Mouse (Mus musculus): ENCODE data around the gene Ccn1. TPM values are rescaled to one million over a fixed set of nuclear protein-coding genes. Genes with fewer than 3 reads are reported as not detected.

Ccn1 gene
- polyA plus RNA-seq, 1 experiment: 2.0 TPM

GRCm38 (mm10) chr3:145602410-145603206, 47.2 kb downstream of the Ccn1 start:
- Histone ChIP-seq H3K4me1 (ENCODE audit: control insufficient read depth, insufficient read depth, low read length) (peaks cover 4% of the 10 kb centered on the region; the same call in 1 of the 2 replicates), H3K36me3 (ENCODE audit: control insufficient read depth, insufficient read depth, low read length) (peaks cover 2% of the 10 kb centered on the region; the same call in 1 of the 2 replicates), H3K27ac (ENCODE audit: control insufficient read depth, insufficient read depth, low read depth, low read length) (no peak overlapping the region), H3K27me3 (ENCODE audit: control insufficient read depth, insufficient read depth, low read length) (no peaks in the 10 kb centered on the region), H3K4me3 (ENCODE audit: control insufficient read depth, low read depth, low read length) (no peak overlapping the region)
- TF ChIP-seq CTCF (IDR thresholded peaks at IDR 0.05; ENCODE audit: control insufficient read depth, insufficient read depth, insufficient replicate concordance, low read depth, low read length) (no peak), POLR2A (IDR thresholded peaks at IDR 0.05; ENCODE audit: control insufficient read depth, low read depth, low read length) (no peak)

- no peak for TF ChIP-seq CTCF (IDR thresholded peaks at IDR 0.05; ENCODE audit: control insufficient read depth, insufficient read depth, insufficient replicate concordance, low read depth, low read length)
- no peak for TF ChIP-seq POLR2A (IDR thresholded peaks at IDR 0.05; ENCODE audit: control insufficient read depth, low read depth, low read length)
- Histone ChIP-seq H3K27me3 (ENCODE audit: control insufficient read depth, insufficient read depth, low read length) (no peaks in the 10 kb centered on the region), H3K4me1 (ENCODE audit: control insufficient read depth, insufficient read depth, low read length) (peaks cover 2% of the 10 kb centered on the region; the same call in 1 of the 2 replicates), H3K4me3 (ENCODE audit: control insufficient read depth, low read depth, low read length) (no peak overlapping the region), H3K36me3 (ENCODE audit: control insufficient read depth, insufficient read depth, low read length) (peaks cover 2% of the 10 kb centered on the region; the same call in 1 of the 2 replicates), H3K27ac (ENCODE audit: control insufficient read depth, insufficient read depth, low read depth, low read length) (no peak overlapping the region)
Observed at GRCm38 (mm10) chr3:145601345-145601744, 48.4 kb downstream of the Ccn1 start.

- TF ChIP-seq POLR2A (IDR thresholded peaks at IDR 0.05; ENCODE audit: control insufficient read depth, low read depth, low read length) (no peak), CTCF (IDR thresholded peaks at IDR 0.05; ENCODE audit: control insufficient read depth, insufficient read depth, insufficient replicate concordance, low read depth, low read length) (no peak)
- Histone ChIP-seq H3K27ac (ENCODE audit: control insufficient read depth, insufficient read depth, low read depth, low read length) (no peak overlapping the region), H3K27me3 (ENCODE audit: control insufficient read depth, insufficient read depth, low read length) (no peaks in the 10 kb centered on the region), H3K4me3 (ENCODE audit: control insufficient read depth, low read depth, low read length) (no peak overlapping the region), H3K36me3 (ENCODE audit: control insufficient read depth, insufficient read depth, low read length) (peaks cover 2% of the 10 kb centered on the region; the same call in 1 of the 2 replicates), H3K4me1 (ENCODE audit: control insufficient read depth, insufficient read depth, low read length) (peaks cover 2% of the 10 kb centered on the region; the same call in 1 of the 2 replicates)
Observed at GRCm38 (mm10) chr3:145600801-145601200, 49.0 kb downstream of the Ccn1 start.

GRCm38 (mm10) chr3:145599059-145599458, 50.7 kb downstream of the Ccn1 start:
- TF ChIP-seq CTCF (IDR thresholded peaks at IDR 0.05; ENCODE audit: control insufficient read depth, insufficient read depth, insufficient replicate concordance, low read depth, low read length) (no peak), POLR2A (IDR thresholded peaks at IDR 0.05; ENCODE audit: control insufficient read depth, low read depth, low read length) (no peak)

More at GRCm38 (mm10) chr3:145599059-145599458, 50.7 kb downstream of the Ccn1 start:
- Histone ChIP-seq H3K4me3 (ENCODE audit: control insufficient read depth, low read depth, low read length) (no peak overlapping the region), H3K27ac (ENCODE audit: control insufficient read depth, insufficient read depth, low read depth, low read length) (no peak overlapping the region), H3K4me1 (ENCODE audit: control insufficient read depth, insufficient read depth, low read length) (peaks cover 2% of the 10 kb centered on the region; the same call in 1 of the 2 replicates), H3K36me3 (ENCODE audit: control insufficient read depth, insufficient read depth, low read length) (peaks cover 2% of the 10 kb centered on the region; the same call in 1 of the 2 replicates), H3K27me3 (ENCODE audit: control insufficient read depth, insufficient read depth, low read length) (no peaks in the 10 kb centered on the region)

Other genes with a start within 250 kb of the Ccn1 start
- 10.2 and 10.7 TPM in 2 replicates for gene Znhit6, start 73.8 kb downstream of the Ccn1 start, polyA plus RNA-seq (2012; rRNA removed)
- gene Ddah1, start 108.7 kb upstream of the Ccn1 start, polyA plus RNA-seq (2012; rRNA removed): 8.0 and 11.0 TPM in 2 replicates